Mouse (Mus musculus): ENCODE results near the gene Hils1.

DNA sequence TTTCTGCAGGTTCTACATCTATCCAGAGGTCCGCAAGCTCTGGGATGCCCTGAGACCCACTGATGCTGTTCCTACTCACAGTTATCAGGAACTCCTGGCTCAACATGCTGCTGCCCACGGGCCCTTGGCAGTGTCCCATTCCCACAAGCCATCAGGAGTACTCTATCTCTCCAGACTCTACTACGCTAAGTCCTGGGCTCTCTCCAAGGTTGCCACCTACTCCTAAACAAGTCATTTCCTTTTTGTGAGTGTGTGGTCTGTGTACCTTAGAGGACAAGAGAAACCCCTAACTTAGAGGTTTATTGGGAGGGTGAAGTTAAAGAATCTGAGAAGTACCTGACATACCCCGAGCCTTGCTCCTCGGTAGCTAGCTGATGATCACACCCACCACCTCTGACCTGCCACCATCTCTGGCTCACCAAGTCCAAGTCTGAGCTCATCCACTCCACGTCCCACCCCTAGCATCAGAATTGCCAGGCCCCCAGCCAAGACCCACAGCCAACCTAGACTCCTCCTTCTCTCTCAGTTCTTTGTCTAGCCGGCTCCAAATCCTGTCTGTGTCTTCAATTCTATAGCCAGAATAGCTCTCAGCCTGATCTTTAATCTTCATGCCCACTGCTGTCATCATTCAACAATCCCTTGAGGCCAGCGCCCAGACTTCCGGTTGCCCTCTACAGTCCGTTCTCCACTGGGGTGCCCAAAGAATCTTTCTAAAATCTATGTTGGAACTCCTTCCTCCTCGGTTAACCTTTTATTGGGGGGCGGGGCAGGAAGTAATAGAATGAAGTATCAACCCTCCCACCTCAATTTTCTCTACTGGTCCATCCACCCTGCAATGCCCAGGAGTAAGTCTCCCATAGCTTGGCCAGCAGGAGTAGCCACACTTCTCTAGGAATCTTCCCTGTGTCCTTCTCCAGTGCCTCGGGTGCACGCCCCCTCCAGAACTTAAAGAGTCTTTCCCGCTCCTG lies 41.6 kb downstream of the Hils1 start:
- TF ChIP-seq CTCF (IDR thresholded peaks at IDR 0.05; ENCODE audit: extremely low read depth, insufficient read depth, low read length) = no peak
- no peak for TF ChIP-seq POLR2A (IDR thresholded peaks at IDR 0.05; ENCODE audit: extremely low read depth, insufficient read depth, low read length)
